Mouse (Mus musculus) myocyte (in vitro differentiated cells): ENCODE measurements around the gene Hsf2bp. TPM values are rescaled to one million over a fixed set of nuclear protein-coding genes. Genes with fewer than 3 reads are reported as not detected.
"Not testable (repeated sequence)": the region's sequence is repeated elsewhere in the genome, so short reads cannot be mapped to it uniquely, and the experiment has no call there.

Source experiments
- H3K27me3 ChIP-seq: one replicate; pipeline ENCODE4 v1.6.1; 2011; ENCODE audit not compliant: control insufficient read depth, insufficient read depth, insufficient read length
- H3K36me3 ChIP-seq: one replicate; pipeline ENCODE4 v1.6.1; 2011; ENCODE audit not compliant: control insufficient read depth, insufficient read depth
- H3K4me2 ChIP-seq: one replicate; pipeline ENCODE4 v1.6.1; 2011; ENCODE audit warnings: low read depth, control low read depth
- H3K4me3 ChIP-seq: one replicate; pipeline ENCODE4 v1.5.1; 2011; ENCODE audit warnings: mild to moderate bottlenecking, control low read depth, moderate library complexity
- H3K79me2 ChIP-seq: one replicate; pipeline ENCODE4 v1.6.1; 2011; ENCODE audit not compliant: control insufficient read depth, insufficient read depth
- H3ac ChIP-seq: one replicate; pipeline ENCODE4 v1.6.1; 2011; ENCODE audit not compliant: control insufficient read depth, insufficient read length
- CEBPB ChIP-seq: IDR thresholded peaks from 2 replicates; pipeline ENCODE4 v1.6.1; 2011; ENCODE audit warnings: mild to moderate bottlenecking, moderate library complexity; ENCODE audit not compliant: poor library complexity, insufficient read depth, severe bottlenecking
- E2F4 ChIP-seq: IDR thresholded peaks from one replicate; pipeline ENCODE4 v1.6.1; 2011; ENCODE audit warnings: mild to moderate bottlenecking, control low read depth, moderate library complexity; ENCODE audit not compliant: insufficient read depth
- MAX ChIP-seq: IDR thresholded peaks from one replicate; pipeline ENCODE4 v1.6.1; 2011; ENCODE audit warnings: low read depth, mild to moderate bottlenecking, control low read depth
- MYOD1 ChIP-seq, 3 experiments: IDR thresholded peaks; one replicate each; pipeline ENCODE4 v1.6.1; 2011; ENCODE audit warnings: control low read depth in 2 of 3, low read depth in 2 of 3, mild to moderate bottlenecking in 2 of 3, moderate library complexity in 1 of 3; ENCODE audit not compliant: insufficient read length in 2 of 3, control insufficient read depth in 1 of 3
- MYOG ChIP-seq, 3 experiments: IDR thresholded peaks; one replicate each; pipeline ENCODE4 v1.6.1; 2011; ENCODE audit warnings: control low read depth in 2 of 3, low read depth in 2 of 3, mild to moderate bottlenecking in 2 of 3; ENCODE audit not compliant: insufficient read length in 2 of 3, control insufficient read depth in 1 of 3, insufficient read depth in 1 of 3
- POLR2A ChIP-seq: IDR thresholded peaks from one replicate; pipeline ENCODE4 v1.6.1; 2011; ENCODE audit warnings: low read depth, mild to moderate bottlenecking, control low read depth, moderate library complexity; ENCODE audit not compliant: insufficient read length
- POLR2AphosphoS2 ChIP-seq: IDR thresholded peaks from one replicate; pipeline ENCODE4 v1.6.1; 2011; ENCODE audit warnings: low read depth, control low read depth; ENCODE audit not compliant: insufficient read length
- REST ChIP-seq: IDR thresholded peaks from one replicate; pipeline ENCODE4 v1.6.1; 2011; ENCODE audit warnings: mild to moderate bottlenecking, control low read depth, moderate library complexity; ENCODE audit not compliant: insufficient read depth, insufficient read length
- SRF ChIP-seq: IDR thresholded peaks from one replicate; pipeline ENCODE4 v1.6.1; 2011; ENCODE audit warnings: low read depth; ENCODE audit not compliant: control insufficient read depth, insufficient read length
- TCF12 ChIP-seq: IDR thresholded peaks from one replicate; pipeline ENCODE4 v1.6.1; 2011; ENCODE audit warnings: mild to moderate bottlenecking, control low read depth; ENCODE audit not compliant: poor library complexity, insufficient read depth, severe bottlenecking
- TCF3 ChIP-seq: IDR thresholded peaks from one replicate; pipeline ENCODE4 v1.6.1; 2011; ENCODE audit warnings: low read depth, control low read depth; ENCODE audit not compliant: insufficient read length
- USF1 ChIP-seq: IDR thresholded peaks from one replicate; pipeline ENCODE4 v1.6.1; 2011; ENCODE audit warnings: low read depth, mild to moderate bottlenecking, control low read depth, moderate library complexity
- polyA plus RNA-seq: library from polyadenylated mRNA; unstranded; fragments of >200 nt; fragmentation: generic; extraction: Trizol; gene quantifications from one replicate; pipeline ENCODE4 v1.2.1, GENCODE M21; 2012; ENCODE audit warnings: missing spikeins

Hsf2bp gene
- polyA plus RNA-seq, 1 experiment = 4.9 TPM

- Histone ChIP-seq H3K4me3 (no peak overlapping the region), H3ac (no peak overlapping the region), H3K79me2 (no peaks in the 10 kb centered on the region), H3K27me3 (no peaks in the 10 kb centered on the region), H3K4me2 (no peak overlapping the region), H3K36me3 (no peaks in the 10 kb centered on the region)
- TF ChIP-seq POLR2A (no peak), MAX (no peak), POLR2AphosphoS2 (no peak), TCF3 (no peak), CEBPB (no peak), REST (no peak), E2F4 (no peak), USF1 (no peak), SRF (no peak), MYOG (IDR thresholded peaks at IDR 0.05; ENCODE audit: control insufficient read depth in 1 of 3, insufficient read depth in 1 of 3, insufficient read length in 2 of 3, low read depth in 2 of 3) (no peak), TCF12 (no peak), MYOD1 (IDR thresholded peaks at IDR 0.05; ENCODE audit: control insufficient read depth in 1 of 3, insufficient read length in 2 of 3, low read depth in 2 of 3) (no peak)
These were observed 32.7 kb upstream of the Hsf2bp start for GRCm38 (mm10) chr17:32068810-32069209.

- no peak overlapping the region for H3K4me3 ChIP-seq
- H3K4me2 ChIP-seq = no peak overlapping the region
- no peak for TF ChIP-seq REST
- no peak for TF ChIP-seq POLR2AphosphoS2
- TF ChIP-seq SRF = no peak
- TF ChIP-seq E2F4 = no peak
- TF ChIP-seq MYOD1 (IDR thresholded peaks at IDR 0.05; ENCODE audit: control insufficient read depth in 1 of 3, insufficient read length in 2 of 3, low read depth in 2 of 3) = no peak
- TF ChIP-seq MAX = no peak
- no peak for TF ChIP-seq TCF3
- no peak for TF ChIP-seq USF1
- TF ChIP-seq TCF12 = no peak
- H3K79me2 ChIP-seq = no peaks in the 10 kb centered on the region
- no peak overlapping the region for H3ac ChIP-seq
- no peaks in the 10 kb centered on the region for H3K36me3 ChIP-seq
- H3K27me3 ChIP-seq = no peaks in the 10 kb centered on the region
These were observed 32.2 kb upstream of the Hsf2bp start for GRCm38 (mm10) chr17:32068381-32068780.

- no peak overlapping the region for H3ac ChIP-seq
- H3K4me3 ChIP-seq = no peak overlapping the region
- H3K79me2 ChIP-seq = no peaks in the 10 kb centered on the region
- H3K36me3 ChIP-seq = no peaks in the 10 kb centered on the region
- TF ChIP-seq CEBPB (no peak), MYOG (IDR thresholded peaks at IDR 0.05; ENCODE audit: control insufficient read depth in 1 of 3, insufficient read depth in 1 of 3, insufficient read length in 2 of 3, low read depth in 2 of 3) (no peak), MAX (no peak), POLR2A (no peak), REST (no peak), E2F4 (no peak), MYOD1 (IDR thresholded peaks at IDR 0.05; ENCODE audit: control insufficient read depth in 1 of 3, insufficient read length in 2 of 3, low read depth in 2 of 3) (no peak), USF1 (no peak), SRF (no peak), TCF3 (no peak), TCF12 (no peak), POLR2AphosphoS2 (no peak)
- no peaks in the 10 kb centered on the region for H3K27me3 ChIP-seq
- H3K4me2 ChIP-seq = no peak overlapping the region
These were observed 31.4 kb upstream of the Hsf2bp start for GRCm38 (mm10) chr17:32067541-32067940.

- not testable (repeated sequence) for H3K4me2 ChIP-seq, H3K4me3 ChIP-seq, H3ac ChIP-seq, H3K36me3 ChIP-seq, H3K79me2 ChIP-seq, H3K27me3 ChIP-seq
These were observed 28.6 kb upstream of the Hsf2bp start for GRCm38 (mm10) chr17:32064762-32065161.

GRCm38 (mm10) chr17:32063654-32064053 is 27.5 kb upstream of the Hsf2bp start:
- peaks cover 13% of the 10 kb centered on the region for H3K36me3 ChIP-seq
- H3K27me3 ChIP-seq = no peaks in the 10 kb centered on the region
- H3K4me3 ChIP-seq = no peak overlapping the region
- H3K4me2 ChIP-seq = no peak overlapping the region
- TF ChIP-seq MAX = no peak
- TF ChIP-seq CEBPB = no peak
- TF ChIP-seq USF1 = no peak
- no peak for TF ChIP-seq TCF12
- TF ChIP-seq TCF3 = no peak
- no peak for TF ChIP-seq POLR2AphosphoS2
- TF ChIP-seq REST = no peak
- H3K79me2 ChIP-seq = no peaks in the 10 kb centered on the region
- H3ac ChIP-seq = no peak overlapping the region
